Mouse (Mus musculus) CH12.LX (cell line): ENCODE data around the gene Npas3. TPM values are rescaled to one million over a fixed set of nuclear protein-coding genes. Genes with fewer than 3 reads are reported as not detected.

Source experiments
- DNase-seq: peaks from one replicate; pipeline ENCODE4 v3.0.0-alpha.2; 2013; ENCODE audit errors: extremely low read depth
- H3K27ac ChIP-seq: 2 replicates; pipeline ENCODE4 v1.5.1; 2012; ENCODE audit warnings: low read depth, mild to moderate bottlenecking, control low read depth, moderate library complexity; ENCODE audit not compliant: insufficient read depth
- H3K27me3 ChIP-seq: replicated peaks from 2 replicates; pipeline ENCODE3; 2012; ENCODE audit warnings: inconsistent platforms
- H3K36me3 ChIP-seq, 2 experiments: replicated peaks in 1 of 2; 2 replicates each; pipeline versions ENCODE3 to v1.6.1; 2012; ENCODE audit warnings: inconsistent platforms in 1 of 2, low read length in 1 of 2, mild to moderate bottlenecking in 1 of 2, mixed read lengths in 1 of 2, moderate library complexity in 1 of 2; ENCODE audit not compliant: control insufficient read depth in 1 of 2, insufficient read depth in 1 of 2
- H3K4me1 ChIP-seq, 2 experiments: 2 replicates each; pipeline ENCODE4 v1.6.1; 2012; ENCODE audit warnings: inconsistent platforms in 1 of 2, moderate library complexity in 1 of 2; ENCODE audit not compliant: insufficient read depth in 2 of 2, control insufficient read depth in 1 of 2
- H3K4me2 ChIP-seq: 2 replicates; pipeline ENCODE4 v1.6.1; 2012; ENCODE audit warnings: low read depth, mild to moderate bottlenecking, control low read depth; ENCODE audit not compliant: poor library complexity, insufficient read depth, severe bottlenecking
- H3K4me3 ChIP-seq, 3 experiments: fragments of 150-350 bp in 1 of 3; sonication (generic) in 1 of 3; replicated peaks in 1 of 3; 2 replicates each; pipeline versions ENCODE3 to v1.5.1; 2011 to 2012; ENCODE audit warnings: low read depth in 2 of 3, low read length in 2 of 3, mild to moderate bottlenecking in 2 of 3, moderate library complexity in 2 of 3, control low read depth in 1 of 3, improper control_type of control experiment in 1 of 3, inconsistent platforms in 1 of 3, mixed read lengths in 1 of 3; ENCODE audit not compliant: poor library complexity in 1 of 3
- H3K79me2 ChIP-seq: replicated peaks from 2 replicates; pipeline ENCODE4 v1.6.1; 2012; ENCODE audit warnings: mild to moderate bottlenecking, moderate library complexity; ENCODE audit not compliant: control insufficient read depth, poor library complexity, insufficient read depth, severe bottlenecking; ENCODE audit errors: extremely low read depth
- H3K9ac ChIP-seq: 2 replicates; pipeline ENCODE4 v1.6.1; 2012; ENCODE audit warnings: low read depth, mild to moderate bottlenecking, control low read depth, moderate library complexity; ENCODE audit not compliant: insufficient read depth
- H3K9me3 ChIP-seq: replicated peaks from 2 replicates; pipeline ENCODE3; 2012; ENCODE audit warnings: low read length, inconsistent platforms, mixed read lengths
- BHLHE40 ChIP-seq: IDR thresholded peaks from 2 replicates; pipeline ENCODE4 v1.6.1; 2011; ENCODE audit warnings: mild to moderate bottlenecking, low read depth, low read length, improper control_type of control experiment
- CHD1 ChIP-seq: IDR thresholded peaks from 2 replicates; pipeline ENCODE4 v1.6.1; 2012; ENCODE audit warnings: low read depth, low read length, improper control_type of control experiment, inconsistent platforms
- CHD2 ChIP-seq: IDR thresholded peaks from 2 replicates; pipeline ENCODE4 v1.6.1; 2011; ENCODE audit warnings: low read length, improper control_type of control experiment
- CTCF ChIP-seq, 2 experiments: IDR thresholded peaks in 1 of 2; conservative IDR thresholded peaks in 1 of 2; 2 replicates each; pipeline ENCODE4 v1.5.1; 2011 to 2012; ENCODE audit warnings: low read depth in 2 of 2, low read length in 2 of 2, improper control_type of control experiment in 1 of 2, inconsistent platforms in 1 of 2, mild to moderate bottlenecking in 1 of 2, moderate library complexity in 1 of 2
- E2F4 ChIP-seq: IDR thresholded peaks from 2 replicates; pipeline ENCODE4 v1.6.1; 2011; ENCODE audit warnings: low read depth, low read length, improper control_type of control experiment; ENCODE audit not compliant: insufficient replicate concordance
- ELF1 ChIP-seq: IDR thresholded peaks from 2 replicates; pipeline ENCODE4 v1.6.1; 2014; ENCODE audit warnings: low read depth, mild to moderate bottlenecking, inconsistent platforms, low read length, improper control_type of control experiment
- ETS1 ChIP-seq: conservative IDR thresholded peaks from 2 replicates; pipeline ENCODE4 v1.6.1; 2012; ENCODE audit warnings: low read depth, mild to moderate bottlenecking, inconsistent platforms, low read length, improper control_type of control experiment, moderate library complexity
- IRF4 ChIP-seq: IDR thresholded peaks from 2 replicates; pipeline ENCODE4 v1.6.1; 2014; ENCODE audit warnings: low read depth, mild to moderate bottlenecking, inconsistent platforms, low read length, improper control_type of control experiment
- JUND ChIP-seq: conservative IDR thresholded peaks from 2 replicates; pipeline ENCODE4 v1.6.1; 2011; ENCODE audit warnings: low read depth, low read length, improper control_type of control experiment
- MAFK ChIP-seq: IDR thresholded peaks from 2 replicates; pipeline ENCODE4 v1.6.1; 2011; ENCODE audit warnings: low read length, improper control_type of control experiment; ENCODE audit not compliant: insufficient replicate concordance
- MEF2A ChIP-seq: IDR thresholded peaks from 2 replicates; pipeline ENCODE4 v1.6.1; 2014; ENCODE audit warnings: low read depth, mild to moderate bottlenecking, inconsistent platforms, low read length, improper control_type of control experiment, borderline replicate concordance
- NRF1 ChIP-seq: IDR thresholded peaks from 2 replicates; pipeline ENCODE4 v1.6.1; 2014; ENCODE audit warnings: low read depth, mild to moderate bottlenecking, inconsistent platforms, low read length, improper control_type of control experiment, moderate library complexity
- PAX5 ChIP-seq: IDR thresholded peaks from 2 replicates; pipeline ENCODE4 v1.6.1; 2012; ENCODE audit warnings: low read length, inconsistent platforms, mixed read lengths
- POLR2A ChIP-seq: IDR thresholded peaks from 2 replicates; pipeline ENCODE4 v1.6.1; 2011; ENCODE audit warnings: low read depth, mild to moderate bottlenecking, improper control_type of control experiment, low read length
- RCOR1 ChIP-seq: conservative IDR thresholded peaks from 2 replicates; pipeline ENCODE4 v1.6.1; 2012; ENCODE audit warnings: low read depth, mild to moderate bottlenecking, inconsistent platforms, low read length, improper control_type of control experiment
- TBP ChIP-seq: conservative IDR thresholded peaks from 2 replicates; pipeline ENCODE4 v1.6.1; 2011; ENCODE audit warnings: low read depth, low read length, improper control_type of control experiment
- TCF12 ChIP-seq: IDR thresholded peaks from 2 replicates; pipeline ENCODE4 v1.6.1; 2014; ENCODE audit warnings: low read depth, mild to moderate bottlenecking, inconsistent platforms, low read length, improper control_type of control experiment
- ZMIZ1 ChIP-seq: IDR thresholded peaks from 2 replicates; pipeline ENCODE4 v1.6.1; 2012; ENCODE audit warnings: low read depth, mild to moderate bottlenecking, inconsistent platforms, low read length, improper control_type of control experiment
- ZNF384 ChIP-seq: IDR thresholded peaks from 2 replicates; pipeline ENCODE4 v1.6.1; 2012; ENCODE audit warnings: low read depth, low read length, improper control_type of control experiment, inconsistent platforms
- dilution Hi-C: fragments of 300-500 bp; cut with MboI; formaldehyde crosslinking; loops from 2 replicates; pipeline ENCODE4 v1.14.3; 2020; ENCODE audit warnings: low sequenced_read_pairs; ENCODE audit not compliant: extremely low pct_unique_long_range_greater_than_20kb, extremely low pct_ligation_motif_present
- in situ Hi-C: fragments of 300-500 bp; cut with MboI; formaldehyde crosslinking; loops from 3 replicates; pipeline ENCODE4 v1.14.3; 2019; ENCODE audit warnings: low sequenced_read_pairs, low pct_ligation_motif_present, low pct_unique_long_range_greater_than_20kb, mixed read lengths
- polyA plus RNA-seq: library from polyadenylated mRNA; unstranded; fragments of >175 nt; gene quantifications from 2 replicates; pipeline ENCODE4 v1.2.1, GENCODE M21; 2012; ENCODE audit warnings: low read depth; ENCODE audit not compliant: insufficient read length
- total RNA-seq, 2 experiments: library from RNA; depleted of rRNA; stranded (reverse); fragments of 300-350 nt in 1 of 2; fragments of >200 nt in 1 of 2; gene quantifications; 2 replicates each; pipeline ENCODE4 v1.2.3; 2012 to 2014

Gene Npas3
- total and polyA plus RNA-seq, 3 experiments: 0.13 TPM; not detected in 1

- H3K36me3 ChIP-seq: no peaks in the 10 kb centered on the region
- dilution Hi-C loops (no loop called here), in situ Hi-C loops (loop anchor here (10.0 kb wide), 1 partner anchor 387 kb away; no protein-coding TSS in a partner anchor)
These were observed 429.7 kb downstream of the Npas3 start for GRCm38 (mm10) chr12:53678166-53678565.

GRCm38 (mm10) chr12:53679161-53679560, 430.7 kb downstream of the Npas3 start:
- no peak overlapping the region for H3K27ac ChIP-seq
- TF ChIP-seq MAFK: peak; percentile 95
- TF ChIP-seq NRF1: no peak
- TF ChIP-seq, all 38 proteins: peak for 1
- in situ Hi-C loops: loop anchor here (10.0 kb wide), 1 partner anchor 386 kb away; no protein-coding TSS in a partner anchor
- Histone ChIP-seq H3K9ac (no peak overlapping the region), H3K4me2 (no peak overlapping the region), H3K36me3 (no peaks in the 10 kb centered on the region), H3K4me3 (no peak overlapping the region), H3K79me2 (no peaks in the 10 kb centered on the region), H3K27me3 (no peaks in the 10 kb centered on the region), H3K9me3 (no peaks in the 10 kb centered on the region), H3K4me1 (peaks cover 0 to 15% of the 10 kb centered on the region in 2 experiments; a peak in 2 of 4 replicates)
- DNase-seq: no peak
- dilution Hi-C loops: no loop called here

More at GRCm38 (mm10) chr12:53678166-53678565, 429.7 kb downstream of the Npas3 start:
- no peak overlapping the region for H3K4me2 ChIP-seq
- TF ChIP-seq PAX5 (no peak), MEF2A (no peak), IRF4 (no peak), CTCF (conservative IDR thresholded peaks at IDR 0.05 in 1 of 2, IDR thresholded peaks at IDR 0.05 in 1 of 2; ENCODE audit: low read depth in 2 of 2, low read length in 2 of 2) (no peak), ELF1 (no peak), E2F4 (no peak), POLR2A (no peak), ETS1 (no peak), CHD2 (no peak), TBP (no peak), ZNF384 (no peak), RCOR1 (no peak), ZMIZ1 (no peak), CHD1 (no peak), JUND (no peak), TCF12 (no peak), BHLHE40 (no peak)
- TF ChIP-seq, all 38 proteins: peak for 0
- no peaks in the 10 kb centered on the region for H3K79me2 ChIP-seq
- H3K4me1 ChIP-seq: peaks cover 0 to 15% of the 10 kb centered on the region in 2 experiments; a peak in 2 of 4 replicates
- H3K4me3 ChIP-seq: no peak overlapping the region
- H3K27ac ChIP-seq: no peak overlapping the region
- DNase-seq: no peak
- H3K27me3 ChIP-seq: no peaks in the 10 kb centered on the region
- no peak overlapping the region for H3K9ac ChIP-seq
- no peaks in the 10 kb centered on the region for H3K9me3 ChIP-seq
